Mouse (Mus musculus): ENCODE measurements around the gene Erbb4.
"Not testable (repeated sequence)": the region's sequence is repeated elsewhere in the genome, so short reads cannot be mapped to it uniquely, and the experiment has no call there.

The Erbb4 gene

GRCm38 (mm10) chr1:68860341-68860740 lies 247.5 kb downstream of the Erbb4 start:
- no peak for DNase-seq (ENCODE audit: low read depth, low spot score)

DNA sequence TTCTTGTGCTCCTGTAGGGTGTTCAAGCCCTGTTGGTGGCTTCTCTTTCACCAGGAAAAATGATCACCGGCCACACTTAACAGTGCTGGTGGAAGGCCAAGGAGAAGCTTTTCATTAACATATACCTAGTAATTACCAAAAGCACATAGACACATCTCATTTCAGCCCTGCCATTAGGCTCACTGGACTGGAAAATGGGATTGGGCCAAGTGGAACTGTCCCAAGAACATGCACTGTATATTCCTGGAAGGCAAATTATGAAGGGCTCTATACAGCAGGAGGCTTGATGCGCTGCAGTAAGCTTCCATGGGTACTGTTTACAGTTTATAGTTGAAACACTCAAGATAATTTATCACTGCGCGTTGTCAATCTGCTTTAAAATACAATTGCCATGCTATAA lies 248.4 kb downstream of the Erbb4 start:
- no peak for DNase-seq (ENCODE audit: low read depth, low spot score)

DNA sequence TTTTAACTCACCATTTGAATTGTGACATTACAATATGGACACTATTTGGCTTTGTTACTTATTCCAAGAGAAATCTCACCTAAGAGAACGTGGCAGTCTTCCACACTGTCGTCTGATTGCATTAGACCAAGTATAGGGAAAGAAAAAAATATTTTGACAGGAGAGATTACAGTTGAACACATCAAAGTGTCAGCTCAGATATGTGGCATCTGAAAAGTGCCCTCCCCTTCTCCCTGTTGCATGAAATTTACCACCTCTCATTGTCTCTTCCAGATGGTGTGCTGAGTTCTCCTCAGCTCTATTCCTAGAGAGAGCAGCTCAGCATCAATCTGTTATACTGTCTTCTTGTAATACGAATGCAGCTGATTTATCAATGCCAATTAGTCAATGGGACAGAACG lies 268.5 kb downstream of the Erbb4 start:
- no peak for DNase-seq (ENCODE audit: low read depth, low spot score)

DNA sequence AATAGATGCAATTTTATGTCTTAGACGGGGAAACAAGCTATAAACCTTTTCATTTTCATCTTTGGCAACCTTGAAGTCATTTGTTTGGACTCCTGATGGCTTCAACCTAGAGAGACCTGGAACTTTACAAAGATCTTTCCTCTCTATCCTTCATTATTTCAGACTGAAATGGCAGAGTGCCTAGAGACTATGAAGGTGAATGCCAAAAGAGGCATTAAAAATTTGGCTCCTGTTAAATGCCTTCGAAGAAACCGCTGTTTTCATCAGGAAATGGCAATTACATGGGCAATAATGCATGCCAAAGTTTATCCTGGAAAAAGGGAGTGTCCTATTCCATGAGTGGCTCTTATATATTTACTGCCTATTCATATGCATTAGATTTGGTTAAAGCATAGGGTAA lies 273.2 kb downstream of the Erbb4 start:
- DNase-seq (ENCODE audit: low read depth, low spot score) = no peak

DNA sequence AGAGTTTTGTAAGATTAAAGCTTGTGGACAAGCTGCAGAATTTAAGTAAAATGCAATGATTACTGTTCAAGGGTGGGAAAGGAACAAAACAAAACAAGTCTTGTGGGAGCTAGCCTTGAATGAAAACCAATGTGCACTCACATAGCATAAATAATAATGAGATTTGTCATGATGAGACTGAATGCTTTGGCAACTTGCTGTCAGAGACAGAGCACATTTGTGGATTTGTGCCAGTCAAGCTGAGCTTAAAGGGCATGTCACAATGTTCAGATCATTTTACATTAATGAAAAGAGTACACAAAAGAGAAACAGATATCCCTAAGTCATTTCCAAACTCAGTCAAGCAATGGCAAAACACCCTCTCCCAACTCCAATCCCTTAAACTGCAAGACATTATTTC lies 275.8 kb downstream of the Erbb4 start:
- no peak for DNase-seq (ENCODE audit: low read depth, low spot score)

- DNase-seq (ENCODE audit: low read depth, low spot score) = no peak
These were observed 276.3 kb downstream of the Erbb4 start for GRCm38 (mm10) chr1:68831575-68831974.

DNA sequence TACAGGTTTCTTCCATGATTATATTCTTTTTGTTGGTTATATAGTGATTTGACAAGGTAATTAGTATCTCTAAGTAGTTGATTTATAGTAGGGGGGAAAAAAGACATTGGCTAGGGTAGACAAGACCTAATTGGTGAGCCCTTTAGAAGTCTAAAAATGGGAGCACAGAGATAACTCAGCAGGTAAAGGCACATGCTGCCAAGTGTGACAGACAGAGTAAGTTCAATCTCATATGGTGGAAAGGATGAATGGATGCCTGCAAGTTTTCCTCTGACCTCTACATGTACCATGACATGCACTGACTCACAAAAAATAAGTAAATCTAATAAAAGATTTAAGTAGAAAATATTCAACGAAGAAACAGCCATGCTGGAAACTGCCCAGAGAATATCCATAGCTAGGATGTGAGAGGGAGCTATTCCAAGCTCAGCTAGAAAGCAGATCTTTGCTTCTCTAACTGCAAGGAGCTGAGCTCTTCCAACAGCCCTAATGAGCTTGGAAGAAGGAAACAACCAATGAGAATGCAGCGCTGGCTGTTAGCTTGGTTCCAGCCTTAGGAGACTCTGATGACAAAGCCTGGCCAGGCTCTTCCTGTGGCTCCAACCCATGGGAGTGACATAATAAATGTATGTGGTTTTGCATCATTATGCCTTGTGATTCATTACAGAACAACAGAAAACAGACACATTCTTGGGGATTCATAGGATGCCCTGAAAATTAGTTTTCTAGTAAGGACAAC lies 277.2 kb downstream of the Erbb4 start:
- no peak for DNase-seq (ENCODE audit: low read depth, low spot score)

- no peak for DNase-seq (ENCODE audit: low read depth, low spot score)
These were observed 284.7 kb downstream of the Erbb4 start for GRCm38 (mm10) chr1:68823116-68823644.

GRCm38 (mm10) chr1:68806711-68807110 lies 301.1 kb downstream of the Erbb4 start:
- no peak for DNase-seq (ENCODE audit: low read depth, low spot score)

DNA sequence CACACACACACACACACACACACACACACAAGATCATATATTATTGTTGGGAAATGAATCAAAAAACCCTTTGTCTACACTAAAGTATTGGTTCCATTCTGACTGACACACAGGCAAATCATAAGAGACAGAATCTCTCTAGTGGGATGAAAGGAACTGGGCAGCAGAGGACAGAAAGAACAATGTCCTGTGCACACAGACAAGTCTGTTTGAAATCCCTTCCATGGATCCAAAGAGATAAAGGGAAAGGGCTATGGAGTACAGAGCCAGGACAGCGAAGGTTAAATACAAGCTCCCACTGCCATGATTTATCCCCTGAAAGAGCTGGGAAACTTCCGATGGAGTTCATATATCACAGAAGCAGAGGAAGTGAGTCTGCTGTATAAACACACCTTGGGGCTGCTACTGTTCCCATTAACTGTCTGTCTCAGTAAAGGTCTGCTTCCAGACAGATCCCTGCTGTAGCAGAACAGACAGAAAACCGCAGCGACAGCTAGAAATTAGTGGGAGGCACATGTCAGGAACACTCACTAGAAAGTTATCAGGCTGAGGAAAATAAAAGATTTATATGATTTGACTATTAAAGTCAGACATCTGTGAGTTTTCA lies 320.3 kb downstream of the Erbb4 start:
- peak; percentile 29 for DNase-seq (ENCODE audit: low read depth, low spot score)

DNA sequence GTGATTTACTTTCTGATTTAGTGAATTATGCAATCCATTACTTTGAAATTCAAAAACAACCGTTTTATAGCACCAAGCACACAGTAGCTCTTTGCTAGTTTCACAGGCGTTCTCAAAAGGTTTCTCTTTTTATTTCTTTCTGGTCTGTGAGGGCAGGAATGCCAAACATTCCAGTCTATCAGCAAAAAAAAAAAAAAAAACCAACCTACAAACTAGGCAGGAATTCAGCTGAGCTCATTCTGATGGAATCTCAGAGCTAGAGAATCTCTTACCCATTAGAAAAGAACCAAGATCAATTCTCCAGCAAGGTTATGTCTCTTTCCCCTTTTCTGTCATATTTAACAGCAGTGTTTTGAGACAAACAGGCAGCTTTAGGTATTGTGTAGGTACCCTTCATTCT lies 327.2 kb downstream of the Erbb4 start:
- no peak for DNase-seq (ENCODE audit: low read depth, low spot score)

- DNase-seq (ENCODE audit: low read depth, low spot score) = no peak
These were observed 327.8 kb downstream of the Erbb4 start for GRCm38 (mm10) chr1:68780032-68780431.

- DNase-seq (ENCODE audit: low read depth, low spot score) = not testable (repeated sequence)
These were observed 341.8 kb downstream of the Erbb4 start for GRCm38 (mm10) chr1:68766095-68766494.

DNA sequence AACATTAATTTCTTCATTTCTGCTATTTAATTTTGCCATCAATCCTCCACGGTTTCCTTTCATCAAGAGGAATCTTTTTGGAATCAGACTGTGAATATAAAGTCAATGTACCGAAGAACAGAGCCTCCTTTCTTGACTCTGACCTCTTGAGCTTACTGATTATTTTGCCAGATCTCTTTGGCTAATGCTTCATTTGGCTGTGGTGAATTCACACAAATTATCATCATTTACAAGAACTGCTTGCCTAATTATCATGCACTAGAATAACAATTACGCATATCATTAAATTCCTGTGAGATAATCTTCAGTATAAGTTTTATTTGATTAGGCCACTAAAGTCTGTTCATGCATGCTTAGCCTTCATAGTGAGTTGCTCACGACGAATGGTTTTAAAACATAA lies 345.4 kb downstream of the Erbb4 start:
- no peak for DNase-seq (ENCODE audit: low read depth, low spot score)

GRCm38 (mm10) chr1:68748976-68749375 lies 358.9 kb downstream of the Erbb4 start:
- DNase-seq (ENCODE audit: low read depth, low spot score) = no peak

GRCm38 (mm10) chr1:68681478-68681877 lies 426.4 kb downstream of the Erbb4 start:
- no peak for DNase-seq (ENCODE audit: low read depth, low spot score)

- no peak for DNase-seq (ENCODE audit: low read depth, low spot score)
These were observed 433.2 kb downstream of the Erbb4 start for GRCm38 (mm10) chr1:68674667-68675066.

DNA sequence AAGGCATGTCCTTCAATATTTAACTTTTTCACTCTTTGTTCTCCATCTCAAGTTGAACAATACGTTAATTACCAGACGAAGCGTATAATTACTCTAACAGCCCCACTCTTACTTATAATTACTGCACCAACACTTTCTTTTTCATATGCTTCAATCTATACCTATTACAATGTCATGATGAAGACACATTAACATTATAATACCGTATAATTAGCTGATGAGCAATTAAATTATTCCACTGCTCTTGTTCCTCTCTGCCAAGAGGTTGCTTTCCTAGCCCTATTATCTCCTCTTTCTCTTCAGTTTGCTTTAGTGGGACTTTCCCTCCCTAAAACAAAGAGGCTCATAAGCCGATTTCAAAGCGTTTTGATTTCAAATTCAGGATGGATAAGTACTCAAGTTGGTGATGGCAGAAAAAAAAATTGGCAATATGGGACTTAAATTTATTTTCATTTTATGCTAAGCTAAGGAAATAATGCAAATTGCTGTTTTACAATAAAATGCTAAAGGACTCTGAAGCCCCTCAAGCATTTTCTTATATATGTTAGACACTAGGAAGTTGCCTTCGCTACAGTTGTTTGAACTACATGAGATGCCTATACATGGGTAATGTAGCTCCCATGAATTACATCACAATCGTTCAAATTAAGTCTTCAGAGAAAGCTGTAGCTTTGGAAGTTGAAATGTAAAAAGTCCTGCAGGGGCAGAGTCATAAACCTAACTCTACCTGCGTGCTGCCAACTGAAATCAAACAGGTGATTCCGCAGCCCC lies 440.8 kb downstream of the Erbb4 start:
- no peak for DNase-seq (ENCODE audit: low read depth, low spot score)

- no peak for DNase-seq (ENCODE audit: low read depth, low spot score)
These were observed 517.4 kb downstream of the Erbb4 start for GRCm38 (mm10) chr1:68590475-68590874.

GRCm38 (mm10) chr1:68573851-68574540 lies 533.9 kb downstream of the Erbb4 start:
- DNase-seq (ENCODE audit: low read depth, low spot score) = no peak

GRCm38 (mm10) chr1:68570924-68571323 lies 536.9 kb downstream of the Erbb4 start:
- DNase-seq (ENCODE audit: low read depth, low spot score) = no peak

DNA sequence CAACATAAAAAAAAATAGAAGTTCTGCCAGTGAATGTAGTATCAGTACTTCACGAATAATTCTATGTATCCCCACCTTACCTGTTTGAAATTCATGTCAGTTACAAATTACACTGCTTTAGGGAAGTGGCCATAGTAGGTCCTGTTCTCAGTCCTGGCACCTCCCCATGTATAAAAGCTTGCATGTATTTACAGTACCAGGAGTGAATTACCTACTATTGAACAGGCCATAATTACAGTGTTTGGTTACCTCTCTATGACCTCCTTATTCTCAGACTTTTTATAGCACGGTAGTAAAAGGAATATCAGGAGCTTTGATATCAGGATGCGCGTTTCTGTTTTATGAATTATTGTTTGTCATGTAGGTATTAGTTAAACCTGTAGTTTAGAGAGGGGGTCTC lies 564.9 kb downstream of the Erbb4 start:
- no peak for DNase-seq (ENCODE audit: low read depth, low spot score)
